Mouse (Mus musculus) layer of hippocampus, adult 11-12 months (tissue): ENCODE data around the gene Wfikkn1.
A peak's percentile ranks its signal among the peaks of the same experiment; 100 is the strongest.

ENCODE experiments used
- DNase-seq: peaks from one replicate; pipeline ENCODE4 v3.0.0; 2022; ENCODE audit warnings: low spot score

Gene Wfikkn1

GRCm38 (mm10) chr17:25868601-25869191, 12.0 kb downstream of the Wfikkn1 start, which contains the start of gene Mcrip2:
TSS of gene Mcrip2 (minus strand) at chr17:25868764.
- peak; percentile 83 for DNase-seq

GRCm38 (mm10) chr17:25867836-25868600, 12.6 kb downstream of the Wfikkn1 start:
- DNase-seq: no peak

- no peak for DNase-seq
Measured at GRCm38 (mm10) chr17:25867509-25867835, 13.2 kb downstream of the Wfikkn1 start.

GRCm38 (mm10) chr17:25866172-25866571, 14.5 kb downstream of the Wfikkn1 start:
- DNase-seq: no peak

GRCm38 (mm10) chr17:25865288-25865687, 15.4 kb downstream of the Wfikkn1 start:
- no peak for DNase-seq

GRCm38 (mm10) chr17:25864311-25864710, 16.3 kb downstream of the Wfikkn1 start:
- DNase-seq: no peak

GRCm38 (mm10) chr17:25863681-25864080, 17.0 kb downstream of the Wfikkn1 start:
- DNase-seq: no peak

GRCm38 (mm10) chr17:25861704-25862612, 18.7 kb downstream of the Wfikkn1 start:
- no peak for DNase-seq

- peak; percentile 93 for DNase-seq
Measured at GRCm38 (mm10) chr17:25860832-25861703, 19.6 kb downstream of the Wfikkn1 start, which contains the start of gene Wdr90. TSS of gene Wdr90 (minus strand) at chr17:25861501.

- no peak for DNase-seq
Measured at GRCm38 (mm10) chr17:25860229-25860628, 20.4 kb downstream of the Wfikkn1 start.

GRCm38 (mm10) chr17:25844396-25844901, 36.2 kb downstream of the Wfikkn1 start, which contains the start of gene Rhot2:
TSS of gene Rhot2 (minus strand) at chr17:25844851.
- peak; percentile 95 for DNase-seq

GRCm38 (mm10) chr17:25843636-25844395, 36.8 kb downstream of the Wfikkn1 start:
- DNase-seq: no peak

- DNase-seq: no peak
Measured at GRCm38 (mm10) chr17:25843122-25843521, 37.5 kb downstream of the Wfikkn1 start.

- no peak for DNase-seq
Measured at GRCm38 (mm10) chr17:25842509-25842908, 38.1 kb downstream of the Wfikkn1 start.

GRCm38 (mm10) chr17:25841117-25841880, 39.4 kb downstream of the Wfikkn1 start, which contains the start of gene Gm20683:
TSS of gene Gm20683 (minus strand) at chr17:25841763.
- no peak for DNase-seq

GRCm38 (mm10) chr17:25840519-25840918, 40.1 kb downstream of the Wfikkn1 start:
- no peak for DNase-seq

- DNase-seq: no peak
Measured at GRCm38 (mm10) chr17:25839455-25840235, 41.0 kb downstream of the Wfikkn1 start.

GRCm38 (mm10) chr17:25838904-25839303, 41.8 kb downstream of the Wfikkn1 start:
- no peak for DNase-seq

GRCm38 (mm10) chr17:25837533-25837932, 43.1 kb downstream of the Wfikkn1 start:
- DNase-seq: no peak
